Mouse (Mus musculus) mesoderm, embryonic 11.5 days (tissue): ENCODE measurements at regions not wholly inside any gene's neighbourhood (a gene's known extent, or its start where the extent isn't known, plus 50 kb on each side); places are given as distances from the start of the nearest gene placed in this dataset.
"Not testable (repeated sequence)": the region's sequence is repeated elsewhere in the genome, so short reads cannot be mapped to it uniquely, and the experiment has no call there.

ENCODE experiments used
- DNase-seq: peaks from one replicate; pipeline ENCODE4 v3.0.0-alpha.2; 2012; ENCODE audit warnings: low read depth, low spot score

- DNase-seq = no peak
Observed at GRCm38 (mm10) chr12:28922236-28922635, 170.6 kb downstream of the Eipr1 start.

DNA sequence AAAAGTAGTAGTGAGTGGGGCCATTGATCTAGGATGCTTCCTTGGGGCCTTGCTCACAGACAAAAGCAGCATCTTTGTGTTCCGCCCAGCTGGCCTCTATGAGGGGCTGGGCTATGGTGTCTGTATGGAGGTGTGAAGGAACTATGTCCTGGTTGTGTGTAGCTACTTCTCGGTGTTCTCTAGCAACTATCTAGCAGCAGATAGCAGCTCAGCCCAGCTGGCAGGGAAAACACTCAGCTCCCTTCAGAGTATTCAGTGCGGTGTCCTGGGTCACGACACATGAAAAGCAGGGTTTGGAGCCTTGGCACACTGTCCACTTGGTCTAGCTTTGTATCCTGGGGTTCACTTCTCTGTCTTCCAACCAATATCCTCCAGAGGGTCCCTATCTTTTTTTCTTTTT lies 173.6 kb downstream of the Eipr1 start:
- DNase-seq = no peak

DNA sequence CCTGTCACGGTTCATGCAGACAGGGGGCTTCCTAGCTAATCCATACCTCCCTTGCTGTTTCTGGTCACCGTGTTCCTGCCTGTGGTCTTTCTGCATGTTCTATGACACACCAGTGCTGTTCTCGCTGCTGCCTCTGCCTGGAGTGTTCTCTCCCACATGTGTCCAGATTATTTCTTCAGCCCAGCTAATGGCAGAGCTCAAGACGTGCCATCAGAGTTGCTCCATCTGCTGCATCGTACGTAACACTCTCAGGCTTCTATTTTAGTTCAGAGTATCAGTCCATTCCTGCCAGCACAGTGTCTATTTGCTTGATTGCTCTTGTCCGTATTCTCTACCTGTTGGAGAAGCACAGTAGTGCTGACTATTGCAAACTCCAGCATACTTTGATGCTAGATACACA lies 188.3 kb downstream of the Eipr1 start:
- DNase-seq = no peak

DNA sequence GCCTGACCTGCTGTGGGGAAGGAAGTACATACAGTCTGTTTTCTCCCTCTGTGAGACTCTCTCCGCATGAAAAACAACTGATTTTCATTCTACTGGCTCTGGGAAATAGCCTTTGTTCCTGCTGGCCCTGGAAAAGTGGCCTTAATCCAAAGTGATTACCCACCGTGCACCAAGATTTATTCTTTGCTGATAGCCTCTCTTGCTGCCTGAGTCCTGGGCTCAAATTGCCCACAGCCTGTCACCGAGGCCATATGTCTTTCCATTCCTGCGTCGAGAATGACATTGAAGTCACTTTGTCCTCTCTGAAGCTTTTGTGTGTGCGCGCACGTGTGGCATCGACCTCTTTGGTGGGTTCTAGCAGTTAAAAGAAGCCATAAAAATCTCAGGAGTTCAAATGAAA lies 197.3 kb downstream of the Eipr1 start:
- DNase-seq = peak; percentile 59

- DNase-seq = peak; percentile 1
Observed at GRCm38 (mm10) chr12:28949307-28949706, 197.7 kb downstream of the Eipr1 start.

GRCm38 (mm10) chr12:28957155-28957554 lies 205.6 kb downstream of the Eipr1 start:
- DNase-seq = no peak

GRCm38 (mm10) chr12:28958661-28959060 lies 207.1 kb downstream of the Eipr1 start:
- no peak for DNase-seq

GRCm38 (mm10) chr12:28969671-28970379 lies 218.2 kb downstream of the Eipr1 start:
- DNase-seq = no peak

GRCm38 (mm10) chr12:28974571-28975041 lies 223.0 kb downstream of the Eipr1 start:
- peak; percentile 35 for DNase-seq

DNA sequence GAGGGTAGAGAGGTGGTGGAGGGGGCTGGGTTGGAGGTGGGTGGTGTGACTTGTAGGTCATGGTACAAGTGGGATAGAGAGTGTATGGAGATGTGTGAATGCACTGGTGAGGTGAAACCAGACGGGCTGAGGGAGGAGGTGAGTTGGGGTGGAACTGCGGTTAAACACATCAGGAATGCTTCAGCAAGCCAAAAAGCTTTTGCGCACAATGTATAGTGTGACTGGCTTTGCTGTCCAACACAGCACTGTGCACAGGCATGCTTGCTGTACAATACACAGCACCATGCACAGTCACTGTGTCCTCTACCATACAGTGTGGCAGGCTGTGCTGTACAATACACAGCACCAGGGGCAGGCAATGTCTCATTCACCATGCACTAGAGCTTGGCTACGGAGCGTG lies 223.6 kb downstream of the Eipr1 start:
- DNase-seq = no peak

DNA sequence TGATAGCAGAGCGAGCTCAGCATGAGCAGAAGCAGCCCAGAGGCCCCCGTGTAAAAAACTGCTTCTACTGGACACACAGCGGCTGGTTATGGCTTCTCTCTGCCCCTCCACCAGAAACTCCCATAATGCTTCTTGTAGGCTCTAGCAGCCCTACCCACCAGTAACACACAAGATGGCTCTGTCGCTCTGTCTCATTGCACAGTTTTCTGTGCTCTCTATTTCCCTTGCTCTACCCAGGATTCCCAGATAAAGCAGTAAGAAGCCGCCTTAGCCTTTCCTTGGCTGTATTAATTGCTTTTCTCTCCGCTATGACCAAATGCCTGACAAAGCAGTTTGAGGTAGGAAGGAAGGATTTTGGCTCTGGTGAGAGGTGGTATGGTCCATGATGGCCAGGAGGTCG lies 228.1 kb downstream of the Eipr1 start:
- DNase-seq = no peak

DNA sequence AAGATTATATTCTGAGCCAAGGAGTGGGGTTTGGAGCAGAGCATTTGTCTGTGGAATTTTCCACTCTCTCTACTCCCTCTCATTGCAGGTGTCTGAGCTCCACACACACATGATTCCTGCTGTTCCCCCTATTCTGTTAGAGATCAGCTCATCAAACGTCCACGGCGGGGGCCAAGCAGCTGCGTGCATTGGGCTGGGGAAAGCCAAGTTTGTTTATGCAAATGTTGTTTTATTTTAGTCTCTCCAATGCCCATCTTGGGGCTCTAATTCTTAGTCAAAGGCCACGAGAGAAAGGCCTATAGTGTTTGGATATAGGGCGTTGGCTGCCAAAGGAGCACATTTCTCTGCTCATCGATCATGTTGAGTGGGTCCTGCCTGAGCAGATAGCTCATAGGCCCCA lies 234.6 kb downstream of the Eipr1 start:
- no peak for DNase-seq

- no peak for DNase-seq
Observed at GRCm38 (mm10) chr12:28997474-28998192, 246.0 kb downstream of the Eipr1 start.

DNA sequence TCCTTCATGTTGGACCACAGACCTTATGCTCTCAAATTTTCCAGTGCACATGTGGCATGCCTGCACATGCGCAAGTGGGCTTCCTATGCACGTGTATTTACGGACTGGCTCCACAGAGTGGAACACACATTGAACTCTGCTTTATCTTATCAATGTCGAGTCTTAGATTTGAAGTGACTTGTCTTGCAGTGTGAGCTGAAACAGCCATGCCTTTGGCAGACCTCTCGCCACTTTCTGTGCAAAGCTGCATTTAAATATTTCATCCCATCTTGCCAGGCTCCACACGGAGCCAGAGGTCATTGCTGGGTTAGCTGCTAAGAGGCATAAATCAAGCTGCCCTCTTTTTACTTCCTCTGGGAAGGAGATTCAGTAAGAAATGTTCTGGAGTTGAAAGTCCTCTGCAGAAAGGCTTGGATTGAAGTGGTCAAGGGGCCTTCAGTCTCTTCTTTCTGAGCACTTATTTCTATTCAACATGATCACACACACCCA lies 248.4 kb downstream of the Eipr1 start:
- DNase-seq = peak; percentile 70

DNA sequence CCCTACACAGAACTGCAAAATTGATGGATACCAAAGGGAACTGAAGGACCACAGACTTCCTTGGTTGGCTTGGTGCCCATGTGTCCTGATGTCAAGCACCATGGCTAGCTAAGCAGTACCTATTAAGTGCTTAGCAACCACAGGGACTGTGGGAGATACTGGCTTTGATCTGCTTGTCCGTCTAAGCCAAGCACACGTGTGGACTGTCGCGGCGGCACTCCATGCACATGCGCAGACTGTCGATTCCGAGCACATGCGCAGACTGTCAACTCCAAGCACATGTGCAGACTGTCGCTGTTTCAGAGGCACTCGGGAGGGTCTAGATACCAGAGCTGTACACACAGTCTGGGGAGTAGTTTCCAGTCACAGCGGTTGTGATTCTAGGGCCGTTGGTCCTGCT lies 252.9 kb downstream of the Eipr1 start:
- no peak for DNase-seq

- DNase-seq = no peak
Observed at GRCm38 (mm10) chr12:29014601-29015000, 263.0 kb downstream of the Eipr1 start.

DNA sequence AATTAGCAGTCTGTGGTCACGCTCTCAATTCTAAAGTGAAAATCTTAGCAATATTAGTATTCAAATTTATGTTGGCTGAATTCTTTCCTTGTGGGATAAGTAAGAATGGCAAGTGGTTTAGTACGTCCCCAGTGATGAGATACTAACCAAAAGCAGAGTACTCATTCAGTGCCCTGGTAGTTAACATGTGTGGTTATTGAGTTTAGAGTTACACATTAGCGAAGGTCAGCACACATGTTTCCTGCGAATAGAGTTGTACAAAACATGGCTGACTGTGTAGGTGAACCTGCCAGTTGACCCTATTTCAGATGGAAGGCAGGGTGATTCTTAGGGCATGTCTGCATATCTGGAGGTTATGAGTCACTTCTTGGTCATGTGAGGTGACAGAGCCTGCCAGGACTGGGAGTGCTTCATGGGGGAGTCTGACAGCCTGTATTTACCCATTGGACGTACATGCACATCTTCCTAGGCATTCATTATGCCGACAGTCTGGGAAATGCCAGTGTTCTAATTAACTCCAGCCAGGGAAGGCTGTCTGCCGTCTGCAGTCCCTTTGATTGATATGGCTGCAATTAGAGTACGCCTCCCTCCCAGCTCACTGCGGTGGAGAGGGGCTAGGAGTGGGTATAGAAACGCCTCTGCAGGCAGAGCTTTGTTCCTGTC lies 263.7 kb downstream of the Eipr1 start:
- DNase-seq = peak; percentile 63

- no peak for DNase-seq
Observed at GRCm38 (mm10) chr12:29021152-29021551, 269.5 kb downstream of the Eipr1 start.

GRCm38 (mm10) chr12:29028171-29028570 lies 276.6 kb downstream of the Eipr1 start:
- no peak for DNase-seq

- no peak for DNase-seq
Observed at GRCm38 (mm10) chr12:29029461-29029860, 277.9 kb downstream of the Eipr1 start.

DNA sequence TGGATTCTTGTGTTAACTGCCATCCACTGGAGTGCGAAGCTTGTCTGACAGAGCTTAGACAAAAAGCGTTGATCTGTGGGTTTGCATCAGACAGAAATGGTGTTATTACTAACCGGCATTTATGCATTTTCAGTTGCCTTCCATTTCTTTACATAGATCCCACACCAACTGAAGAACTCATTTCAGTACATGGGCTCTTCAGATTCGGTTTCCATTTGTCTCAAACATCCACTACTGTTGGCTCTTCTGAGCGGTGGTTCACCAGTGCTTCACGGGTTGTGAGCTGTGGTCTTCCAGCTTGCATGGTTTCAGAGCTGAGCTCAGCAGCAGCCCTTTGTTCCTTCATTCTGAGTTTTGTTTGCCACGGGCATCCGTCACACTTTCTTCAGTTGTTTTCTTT lies 294.4 kb downstream of the Eipr1 start:
- DNase-seq = no peak

GRCm38 (mm10) chr12:29048596-29048995 lies 297.0 kb downstream of the Eipr1 start:
- not testable (repeated sequence) for DNase-seq
